Mouse (Mus musculus) layer of hippocampus, adult 9-10 months (tissue): ENCODE measurements around the gene Ppm1d.

Experiments used
- DNase-seq: peaks from one replicate; pipeline ENCODE4 v3.0.0; 2022; ENCODE audit warnings: low spot score

Ppm1d gene

DNA sequence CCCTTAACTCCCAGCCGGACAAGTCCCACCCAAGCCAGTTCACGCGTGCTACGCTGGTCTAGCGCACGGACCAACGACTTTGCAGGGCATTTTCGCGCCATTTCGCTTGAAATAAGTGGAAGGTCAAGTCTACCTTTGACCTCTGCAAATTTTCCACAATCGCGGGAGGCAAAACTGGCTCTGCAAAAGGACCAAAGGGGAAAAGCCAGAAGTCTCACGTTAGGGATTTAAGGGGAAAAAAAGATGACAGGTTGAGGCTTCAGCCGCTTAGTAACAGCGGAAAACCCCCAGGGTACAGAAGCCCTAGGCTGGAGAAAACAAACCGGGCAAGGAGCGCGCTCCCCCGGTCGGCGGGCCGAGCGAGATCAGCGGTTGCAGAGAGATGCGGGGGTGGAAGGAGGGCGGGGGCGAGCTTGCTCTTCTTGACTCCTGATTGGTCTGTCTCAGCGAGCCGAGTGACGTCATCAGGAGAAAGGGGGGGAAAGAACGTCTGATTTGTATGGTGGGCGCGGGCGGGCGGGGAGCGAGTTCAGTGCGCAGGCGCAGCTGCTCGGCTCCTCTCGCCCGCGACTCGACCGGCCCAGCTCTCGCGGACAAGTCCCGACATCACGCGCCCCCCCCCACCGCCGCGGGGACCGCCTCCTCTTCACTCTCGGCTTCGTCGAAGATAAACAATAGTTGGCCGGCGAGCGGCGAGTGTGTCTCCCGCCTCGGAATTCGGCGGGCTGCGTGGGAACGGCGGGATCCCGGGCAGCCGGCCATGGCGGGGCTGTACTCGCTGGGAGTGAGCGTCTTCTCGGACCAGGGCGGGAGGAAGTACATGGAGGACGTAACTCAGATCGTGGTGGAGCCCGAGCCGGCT lies at the start of gene Ppm1d:
Gene Ppm1d (plus strand): TSS at position 532 of the 862 bp plus-strand sequence.
- DNase-seq, result peak; percentile 97

GRCm38 (mm10) chr11:85264635-85265034 lies 46.4 kb upstream of the Ppm1d start:
- DNase-seq, result no peak

GRCm38 (mm10) chr11:85267393-85267792 lies 43.7 kb upstream of the Ppm1d start:
- DNase-seq, result no peak

DNA sequence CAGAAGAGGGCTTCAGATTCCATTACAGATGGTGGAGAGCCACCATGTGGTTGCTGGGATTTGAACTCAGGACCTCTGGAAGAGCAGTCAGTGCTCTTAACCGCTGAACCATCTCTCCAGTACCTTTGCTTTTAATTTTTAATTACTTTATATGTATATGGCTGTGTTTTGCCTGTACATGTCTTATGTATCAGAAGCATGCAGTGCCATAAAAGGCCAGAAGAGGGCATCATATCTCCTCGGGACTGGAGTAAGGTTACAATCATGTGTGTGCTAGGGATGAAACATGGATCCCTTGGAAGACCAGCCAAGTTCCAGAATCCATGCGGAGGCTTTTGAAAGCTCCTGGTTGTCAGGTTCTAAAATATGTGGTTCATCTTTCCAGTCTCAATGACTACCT lies 40.4 kb upstream of the Ppm1d start:
- no peak for DNase-seq

DNA sequence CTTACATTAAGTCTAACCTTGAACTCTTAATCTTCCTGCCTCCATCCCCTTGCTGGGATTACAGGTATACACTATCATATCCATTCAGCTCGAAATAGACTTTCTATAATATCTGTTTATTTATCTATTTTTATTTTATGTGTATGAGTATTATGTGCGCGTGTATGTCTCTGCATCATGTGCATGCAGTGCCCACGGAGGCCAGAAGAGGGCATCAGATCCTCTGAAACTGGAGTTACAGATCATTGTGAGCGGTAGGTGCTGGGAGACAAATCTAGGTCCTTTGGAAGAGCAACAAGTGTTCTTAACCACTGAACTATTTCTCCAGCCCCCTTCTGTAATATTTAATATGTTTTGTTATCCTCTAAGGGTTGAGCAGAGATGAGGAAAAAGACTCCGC lies 37.7 kb upstream of the Ppm1d start:
- no peak for DNase-seq

DNA sequence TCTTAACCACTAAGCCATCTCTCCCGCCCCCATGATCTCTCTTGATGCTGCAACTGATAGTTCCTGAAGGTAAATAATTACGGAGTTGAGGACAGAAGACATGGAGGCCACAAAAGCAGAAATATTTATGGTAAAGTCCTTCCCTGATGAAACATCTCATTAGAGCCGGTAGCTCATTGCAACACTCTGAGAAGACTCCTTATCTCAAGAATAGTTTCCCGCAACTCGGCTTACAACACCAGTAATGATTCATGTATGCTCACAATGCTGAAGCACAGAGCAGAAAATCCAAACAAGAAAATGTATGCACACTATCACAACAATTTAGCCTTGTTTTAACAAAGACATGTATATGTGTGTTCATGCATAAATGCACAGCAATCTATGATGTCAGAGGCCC lies 35.9 kb upstream of the Ppm1d start:
- no peak for DNase-seq

DNA sequence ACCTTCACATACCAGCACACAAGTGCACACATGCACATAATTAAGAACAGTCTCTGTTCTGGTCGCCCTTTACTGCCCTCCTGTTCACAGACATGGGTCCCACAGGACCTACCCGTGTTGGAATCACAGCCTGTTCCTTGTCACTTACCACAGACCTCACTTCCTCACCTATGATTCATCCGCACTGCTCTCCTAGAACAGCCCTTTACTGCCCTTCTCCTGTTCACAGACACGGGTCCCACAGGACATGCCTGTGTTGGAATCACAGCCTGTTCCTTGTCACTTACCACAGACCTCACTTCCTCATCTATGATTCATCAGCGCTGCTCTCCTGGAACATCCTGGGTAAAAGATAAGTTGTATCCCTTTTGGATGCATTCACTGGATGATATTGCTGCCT lies 33.4 kb upstream of the Ppm1d start:
- DNase-seq, result no peak

DNA sequence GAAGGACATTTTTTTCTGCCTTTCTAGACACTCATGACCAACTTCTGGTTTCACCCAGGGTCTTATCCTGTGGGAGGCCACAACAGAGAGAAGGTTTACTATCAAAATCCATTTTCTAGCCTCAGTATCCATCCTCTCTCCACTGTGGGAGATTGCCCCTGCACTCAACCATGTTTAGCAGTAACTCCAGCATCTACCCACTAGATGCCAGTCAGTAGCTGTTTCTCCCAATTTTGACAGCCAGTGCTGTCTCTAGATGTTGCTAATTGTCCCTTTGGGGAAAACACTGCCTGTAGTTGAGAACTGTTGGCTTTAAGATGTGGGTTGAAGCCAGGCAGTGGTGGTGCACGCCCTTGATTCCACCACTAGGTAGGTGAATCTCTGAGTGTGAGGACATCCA lies 32.9 kb upstream of the Ppm1d start:
- no peak for DNase-seq

- DNase-seq, result no peak
Observed at GRCm38 (mm10) chr11:85281219-85281878, 29.7 kb upstream of the Ppm1d start.

DNA sequence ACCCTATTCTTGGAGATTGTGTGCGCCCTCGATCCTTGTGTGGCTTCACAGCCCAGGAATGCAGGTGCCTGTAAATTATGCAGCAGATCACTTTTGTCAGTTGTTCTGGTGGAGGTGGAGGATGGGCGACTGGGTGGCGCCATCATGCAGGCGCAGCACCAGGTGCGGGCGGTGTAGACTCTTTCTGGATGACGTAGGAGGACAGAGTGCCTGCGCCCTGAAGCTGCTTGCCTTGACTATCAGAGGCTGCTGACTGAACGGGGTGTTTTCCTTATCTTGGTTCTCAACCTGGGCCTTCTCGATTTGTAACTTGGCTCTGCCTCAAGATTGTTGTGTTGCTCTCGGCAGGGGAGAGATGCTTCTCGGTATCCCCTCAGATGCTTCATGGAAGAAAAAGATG lies 13.1 kb upstream of the Ppm1d start:
- DNase-seq, result no peak

- no peak for DNase-seq
Observed at GRCm38 (mm10) chr11:85299880-85300279, 11.2 kb upstream of the Ppm1d start.

DNA sequence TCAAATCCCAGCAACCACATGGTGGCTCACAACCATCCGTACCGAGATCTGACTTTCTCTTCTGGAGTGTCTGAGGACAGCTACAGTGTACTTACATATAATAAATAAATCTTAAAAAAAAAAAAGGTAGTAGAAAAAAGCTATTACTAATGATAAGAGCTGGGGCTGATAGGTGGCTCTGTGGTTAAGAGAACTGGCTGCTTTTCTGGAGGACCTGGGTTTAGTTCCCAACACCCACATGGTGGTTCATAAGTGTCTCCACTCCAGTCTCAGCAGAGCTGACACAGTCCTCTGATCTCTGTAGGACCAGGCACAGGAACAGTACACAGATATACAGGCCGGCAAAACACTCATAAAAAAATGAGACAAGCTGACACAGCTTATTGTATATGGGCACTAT lies 9.9 kb upstream of the Ppm1d start:
- DNase-seq, result no peak

DNA sequence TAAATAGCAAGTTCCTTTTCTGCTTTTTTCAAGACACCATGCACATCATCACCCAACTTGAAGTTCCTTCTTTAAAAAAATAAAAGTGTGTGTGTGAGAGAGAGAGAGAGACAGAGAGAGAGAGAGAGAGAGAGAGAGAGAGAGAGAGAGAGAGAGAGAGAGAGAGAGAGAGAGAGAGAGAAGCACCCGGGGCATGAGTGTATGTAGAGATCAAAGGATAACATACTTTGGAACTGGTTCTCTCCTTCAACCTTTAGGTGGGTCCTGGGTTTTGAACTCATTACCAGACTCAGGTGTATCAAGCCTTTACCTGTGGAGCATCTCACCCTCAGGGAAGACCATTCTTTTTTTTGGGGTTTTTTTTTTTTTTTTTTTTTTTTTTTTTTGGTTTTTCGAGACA lies 9.2 kb upstream of the Ppm1d start:
- no peak for DNase-seq

DNA sequence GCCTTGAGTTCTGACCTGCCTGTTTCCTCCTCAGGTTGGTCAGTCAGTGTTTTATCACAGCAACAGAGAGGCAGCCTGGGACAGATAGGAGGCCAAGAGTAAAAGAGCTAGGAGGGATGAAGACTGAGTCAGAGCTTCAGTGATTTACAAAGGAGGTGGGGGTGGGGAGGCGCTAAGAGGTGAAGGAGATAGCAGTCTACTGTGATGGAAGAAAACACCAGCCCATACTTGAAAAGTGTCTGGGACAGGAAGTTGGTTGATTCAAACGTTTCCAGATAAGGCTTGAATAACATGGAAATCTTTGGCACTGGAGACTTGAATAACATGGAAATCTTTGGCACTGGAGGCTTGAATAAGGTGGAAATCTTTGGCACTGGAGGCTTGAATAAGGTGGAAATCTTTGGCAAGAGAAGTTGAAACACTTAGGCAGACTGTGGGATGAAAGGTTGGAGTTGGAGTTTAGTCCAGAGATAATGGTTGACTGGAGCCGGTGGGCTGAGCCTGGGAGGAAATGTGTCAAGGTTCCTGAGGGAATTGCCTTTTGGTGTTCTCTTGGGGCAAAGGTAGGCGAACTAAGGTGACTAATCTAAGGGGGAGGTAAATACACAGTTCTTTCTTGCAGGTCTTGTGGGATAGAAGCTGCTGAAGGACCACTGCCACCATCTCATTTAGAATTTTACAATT lies 4.3 kb upstream of the Ppm1d start:
- no peak for DNase-seq

DNA sequence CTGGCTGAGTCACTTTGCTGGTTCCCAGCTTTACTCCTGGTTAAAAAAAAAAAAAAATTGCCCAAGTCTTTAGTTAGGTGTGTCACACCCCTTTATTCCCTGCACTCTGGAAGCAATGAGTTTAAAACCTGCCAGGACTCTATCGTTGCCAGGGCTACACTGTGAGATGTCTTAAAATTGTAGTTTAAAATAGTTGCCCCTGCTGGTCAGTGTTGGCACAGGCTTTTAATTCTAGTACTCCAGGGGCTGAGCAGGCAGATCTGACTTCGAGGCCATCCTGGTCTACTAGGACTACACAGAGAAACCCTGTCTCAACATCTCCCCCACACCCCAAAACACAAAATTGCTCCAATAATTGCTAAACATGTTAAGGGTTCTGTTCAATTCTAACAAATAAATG lies 2.2 kb upstream of the Ppm1d start:
- no peak for DNase-seq

DNA sequence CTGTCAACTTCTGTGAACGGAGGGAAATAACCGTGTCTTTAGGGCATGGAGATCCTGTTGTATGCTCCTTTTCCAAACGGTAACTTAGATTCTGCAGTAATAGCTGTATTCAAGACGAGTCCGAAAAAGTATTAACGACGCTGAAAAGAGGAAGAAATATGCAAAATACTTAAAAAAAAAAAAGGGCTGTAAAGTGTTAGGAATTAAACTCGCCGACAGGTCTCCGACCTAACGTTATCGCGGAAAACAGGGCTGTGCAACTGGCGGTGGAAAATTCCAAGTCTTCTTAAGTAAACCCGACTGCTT lies 684 bp upstream of the Ppm1d start:
- no peak for DNase-seq

DNA sequence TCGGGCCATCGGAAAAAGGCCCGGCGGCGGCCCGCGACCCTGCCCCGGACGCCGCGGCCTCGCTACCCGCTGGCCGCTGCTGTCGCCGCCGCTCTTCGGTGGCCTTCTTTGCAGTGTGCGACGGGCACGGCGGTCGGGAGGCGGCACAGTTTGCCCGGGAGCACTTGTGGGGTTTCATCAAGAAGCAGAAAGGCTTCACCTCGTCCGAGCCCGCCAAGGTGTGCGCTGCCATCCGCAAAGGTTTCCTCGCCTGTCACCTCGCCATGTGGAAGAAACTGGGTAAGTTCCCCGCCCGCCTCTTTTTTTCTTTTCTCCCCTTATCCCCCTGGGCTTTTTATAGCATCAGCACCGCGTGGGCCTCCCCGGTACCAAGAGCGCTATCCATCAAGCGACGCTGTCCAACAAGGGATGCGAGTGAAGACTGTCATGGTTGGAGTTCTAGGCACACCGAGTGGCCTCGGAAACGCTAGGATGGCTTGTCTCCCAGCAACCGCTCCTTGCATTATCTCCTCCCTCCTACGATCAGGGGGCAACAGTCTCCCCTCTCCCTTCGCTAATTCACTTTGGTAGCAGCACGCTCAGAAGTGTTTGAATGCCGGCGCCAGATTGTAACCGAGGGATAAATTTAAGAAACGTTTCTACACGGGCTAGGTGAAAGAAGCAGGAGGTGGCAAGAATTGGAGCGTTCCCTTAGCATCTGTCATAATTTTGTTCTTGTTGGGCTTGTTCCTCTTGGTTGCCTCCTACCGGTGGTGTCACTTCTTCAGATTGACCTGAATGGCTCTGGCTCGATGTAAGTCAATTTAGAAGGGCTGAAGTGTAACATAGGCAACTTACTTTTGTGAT lies 824 bp downstream of the Ppm1d start:
- DNase-seq, result no peak

- peak; percentile 88 for DNase-seq
Observed at GRCm38 (mm10) chr11:85312818-85313217, 1.8 kb downstream of the Ppm1d start.

DNA sequence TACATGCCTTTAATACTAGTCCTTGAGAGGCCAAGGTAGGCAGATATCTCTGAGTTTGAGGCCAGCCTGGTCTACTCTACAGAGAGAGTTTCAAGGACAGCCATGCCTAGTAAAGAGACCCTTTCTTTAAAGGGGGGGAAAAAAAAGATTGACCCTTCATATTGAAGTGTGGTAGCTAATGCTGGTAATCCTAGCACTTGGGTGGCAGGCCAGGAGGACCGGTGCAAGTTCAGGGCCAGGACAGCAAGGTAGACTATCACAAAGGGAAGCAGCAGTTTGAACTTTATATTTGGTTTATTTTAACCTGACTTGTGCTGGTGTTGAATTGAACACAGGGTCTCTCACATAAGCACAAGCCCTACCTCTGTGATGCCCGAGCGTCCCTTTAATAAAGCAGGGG lies 2.3 kb downstream of the Ppm1d start:
- no peak for DNase-seq

- DNase-seq, result no peak
Observed at GRCm38 (mm10) chr11:85323567-85324330, 12.7 kb downstream of the Ppm1d start.

DNA sequence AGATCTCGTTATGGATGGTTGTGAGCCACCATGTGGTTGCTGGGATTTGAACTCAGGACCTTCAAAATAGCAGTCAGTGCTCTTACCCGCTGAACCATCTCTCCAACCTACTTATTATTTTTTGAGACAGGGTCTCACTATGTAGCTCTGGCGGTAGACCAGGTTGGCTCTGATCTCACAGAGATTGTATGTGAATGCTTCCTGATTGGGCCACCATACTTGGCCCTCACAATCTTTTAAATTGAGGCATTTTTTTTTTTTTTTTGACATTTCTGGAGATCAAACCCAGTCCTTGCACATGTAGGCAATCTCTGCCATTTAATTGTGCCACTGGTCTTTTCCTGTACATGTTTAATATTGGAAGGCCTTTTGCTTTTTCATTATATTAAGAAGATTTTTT lies 17.7 kb downstream of the Ppm1d start:
- DNase-seq, result no peak
